Mouse (Mus musculus) spleen, postnatal 10 days (tissue): ENCODE results near the gene Dnajc27.

Experiments
- DNase-seq, 2 experiments: peaks; one replicate each; pipeline ENCODE4 v3.0.0; 2021 to 2022; ENCODE audit warnings: low spot score in 2 of 2

Dnajc27 gene

DNA sequence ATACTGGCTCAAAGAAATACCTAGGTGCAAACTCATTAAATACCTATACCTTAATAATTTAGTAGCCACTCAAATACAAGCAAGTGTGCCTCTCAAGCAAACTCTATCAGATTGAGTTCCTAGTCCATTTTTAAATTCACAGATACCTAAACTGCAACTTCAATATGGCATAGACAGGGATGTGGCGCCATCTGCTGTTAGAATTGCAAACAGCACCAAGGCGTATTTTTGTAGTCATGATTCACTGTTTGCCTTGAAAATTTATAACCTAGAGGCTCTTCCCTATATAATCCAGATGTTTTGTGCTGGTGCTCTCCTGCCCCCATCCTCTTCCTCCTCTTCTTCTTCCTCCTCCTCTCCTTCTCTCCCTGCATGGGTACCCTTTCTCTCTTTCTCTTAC is 2.1 kb upstream of the Dnajc27 start:
- DNase-seq, result peak; percentile 68 to 82

- no peak for DNase-seq
These were observed 1.1 kb downstream of the Dnajc27 start for GRCm38 (mm10) chr12:4083441-4083840.

DNA sequence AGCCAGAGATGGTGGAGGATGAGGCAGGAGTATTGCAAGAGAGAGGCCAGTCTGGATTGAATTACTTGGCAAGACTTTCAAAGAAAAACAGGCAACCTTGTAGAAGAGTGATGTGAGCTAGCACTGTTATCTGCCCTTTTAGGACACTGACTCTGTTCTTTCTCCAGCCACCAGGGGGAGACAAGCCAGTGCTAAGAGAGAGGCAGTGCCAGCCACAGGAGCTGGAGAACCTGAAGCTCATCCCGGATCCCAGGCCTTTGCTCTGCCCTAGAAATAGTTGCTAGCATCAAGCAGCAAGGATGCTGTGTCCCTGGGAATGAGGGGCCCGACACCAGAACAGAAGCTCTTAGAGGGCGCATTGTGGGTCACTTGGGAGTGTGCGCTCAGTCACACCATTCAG is 25.0 kb downstream of the Dnajc27 start:
- peak; percentile 38 to 73 for DNase-seq

DNA sequence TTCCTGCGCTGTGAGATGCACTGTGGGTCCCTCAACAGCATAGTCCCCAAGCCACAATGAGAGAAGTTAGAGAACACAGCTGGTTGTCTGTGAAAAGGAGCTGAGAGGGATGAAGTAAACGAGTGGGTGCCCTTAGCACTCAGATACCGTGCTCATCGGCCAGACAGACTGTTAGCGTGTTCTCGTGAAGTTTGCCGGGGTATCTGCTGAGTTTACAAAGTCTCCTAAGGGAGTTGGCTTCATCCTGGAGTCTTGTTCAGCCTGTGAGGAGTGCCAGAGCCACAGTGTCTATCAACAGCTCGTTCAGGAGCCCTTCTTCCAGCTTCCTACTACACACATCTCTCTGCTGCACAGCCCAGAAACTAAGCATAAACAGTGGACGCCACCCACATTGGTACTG is 33.7 kb downstream of the Dnajc27 start:
- DNase-seq, result no peak

GRCm38 (mm10) chr12:4117136-4117535 is 34.8 kb downstream of the Dnajc27 start:
- DNase-seq, result no peak

DNA sequence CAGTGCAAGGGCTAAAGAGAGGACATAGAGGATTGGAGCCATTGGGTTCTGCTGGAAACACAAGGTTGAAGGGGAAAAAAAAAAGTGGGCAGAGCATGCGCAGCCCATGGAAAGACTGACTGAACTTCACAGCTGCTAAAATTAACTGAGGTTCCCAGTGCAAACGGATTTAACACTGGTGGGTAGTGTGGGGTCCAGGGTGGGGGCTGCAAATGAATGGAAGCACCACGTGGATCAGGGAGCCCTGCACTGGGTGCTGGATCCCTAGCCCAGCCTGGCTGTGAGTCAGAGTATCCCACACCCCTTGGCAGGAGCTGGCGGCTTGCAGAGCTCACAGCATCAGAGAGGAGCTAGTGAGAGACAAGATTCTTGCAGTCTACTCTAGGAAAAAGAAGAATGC is 35.2 kb downstream of the Dnajc27 start:
- no peak for DNase-seq

- DNase-seq, result no peak
These were observed 45.0 kb downstream of the Dnajc27 start for GRCm38 (mm10) chr12:4127346-4127745.

GRCm38 (mm10) chr12:4132941-4133846 is 50.8 kb downstream of the Dnajc27 start, which contains the start of gene Adcy3:
Gene Adcy3, plus strand, starts transcription at chr12:4133103.
- peak; percentile 28 to 59 for DNase-seq

DNA sequence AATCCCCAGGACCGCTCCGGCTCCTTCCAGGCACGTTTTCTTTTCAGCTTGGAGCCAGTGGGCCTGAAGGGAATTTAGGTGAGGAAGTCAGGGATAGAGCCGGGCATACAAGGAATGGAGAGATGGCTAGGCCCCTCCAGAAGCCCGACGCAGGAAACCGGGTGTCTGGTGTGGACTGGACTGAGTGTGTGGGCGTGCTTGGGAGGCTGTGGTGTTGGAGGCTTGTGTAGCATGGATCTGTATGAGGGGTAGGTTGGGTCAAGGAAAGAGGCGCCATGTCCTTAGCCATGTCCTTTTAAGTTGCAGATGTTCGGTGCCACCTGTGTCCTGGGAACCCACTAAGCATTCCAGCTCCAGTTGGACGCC is 51.4 kb downstream of the Dnajc27 start:
- DNase-seq, result no peak

DNA sequence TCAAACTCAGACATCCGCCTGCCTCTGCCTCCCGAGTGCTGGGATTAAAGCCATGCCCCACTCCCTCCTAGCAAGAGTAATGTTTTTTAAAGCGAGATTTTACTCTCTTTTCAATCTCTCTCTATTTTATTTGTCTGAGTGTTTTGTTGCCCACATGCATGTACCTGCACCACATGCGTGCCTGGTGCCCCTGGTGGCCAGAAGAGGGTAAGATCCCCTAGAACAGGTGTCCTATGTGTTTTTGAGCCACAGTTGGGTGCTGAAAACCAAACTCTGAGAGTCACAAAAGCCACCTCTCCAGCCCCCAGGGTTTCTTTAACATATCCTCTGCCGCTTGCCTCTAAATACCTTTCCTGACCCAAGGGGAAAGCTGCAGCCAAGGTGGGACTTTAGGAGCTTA is 60.8 kb downstream of the Dnajc27 start:
- no peak for DNase-seq

- DNase-seq, result no peak
These were observed 68.6 kb downstream of the Dnajc27 start for GRCm38 (mm10) chr12:4150936-4151335.

DNA sequence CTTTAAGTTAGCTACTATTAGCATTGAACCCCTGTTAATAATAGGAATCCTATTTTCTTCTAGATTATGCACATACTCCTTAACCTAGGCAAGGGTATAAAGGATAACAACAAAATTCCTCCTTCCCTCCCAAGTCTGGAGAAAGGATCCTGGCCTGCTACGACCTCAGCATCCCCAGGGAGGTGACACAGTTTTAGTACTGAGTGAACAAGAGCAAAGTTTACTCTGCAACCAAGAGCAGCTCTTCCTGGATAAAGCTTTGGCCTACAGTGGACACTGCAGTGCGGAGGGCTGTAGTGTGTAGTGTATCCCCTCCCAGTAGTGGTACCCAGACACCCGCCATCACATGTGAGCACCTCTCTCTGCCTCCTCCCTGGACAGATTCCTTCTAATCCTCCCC is 69.6 kb downstream of the Dnajc27 start:
- no peak for DNase-seq

GRCm38 (mm10) chr12:4157466-4157865 is 75.1 kb downstream of the Dnajc27 start:
- no peak for DNase-seq

GRCm38 (mm10) chr12:4158179-4158578 is 75.8 kb downstream of the Dnajc27 start:
- no peak for DNase-seq

GRCm38 (mm10) chr12:4158868-4159632 is 76.7 kb downstream of the Dnajc27 start:
- no peak for DNase-seq
